Mouse (Mus musculus) right cerebral cortex, adult 2 months (tissue): ENCODE measurements around the gene Cc2d2a.
A peak's percentile ranks its signal among the peaks of the same experiment; 100 is the strongest.

Source experiments
- DNase-seq, 2 experiments: peaks; one replicate each; pipeline ENCODE4 v3.0.0; 2021 to 2022; ENCODE audit warnings: low spot score in 2 of 2

The Cc2d2a gene

DNA sequence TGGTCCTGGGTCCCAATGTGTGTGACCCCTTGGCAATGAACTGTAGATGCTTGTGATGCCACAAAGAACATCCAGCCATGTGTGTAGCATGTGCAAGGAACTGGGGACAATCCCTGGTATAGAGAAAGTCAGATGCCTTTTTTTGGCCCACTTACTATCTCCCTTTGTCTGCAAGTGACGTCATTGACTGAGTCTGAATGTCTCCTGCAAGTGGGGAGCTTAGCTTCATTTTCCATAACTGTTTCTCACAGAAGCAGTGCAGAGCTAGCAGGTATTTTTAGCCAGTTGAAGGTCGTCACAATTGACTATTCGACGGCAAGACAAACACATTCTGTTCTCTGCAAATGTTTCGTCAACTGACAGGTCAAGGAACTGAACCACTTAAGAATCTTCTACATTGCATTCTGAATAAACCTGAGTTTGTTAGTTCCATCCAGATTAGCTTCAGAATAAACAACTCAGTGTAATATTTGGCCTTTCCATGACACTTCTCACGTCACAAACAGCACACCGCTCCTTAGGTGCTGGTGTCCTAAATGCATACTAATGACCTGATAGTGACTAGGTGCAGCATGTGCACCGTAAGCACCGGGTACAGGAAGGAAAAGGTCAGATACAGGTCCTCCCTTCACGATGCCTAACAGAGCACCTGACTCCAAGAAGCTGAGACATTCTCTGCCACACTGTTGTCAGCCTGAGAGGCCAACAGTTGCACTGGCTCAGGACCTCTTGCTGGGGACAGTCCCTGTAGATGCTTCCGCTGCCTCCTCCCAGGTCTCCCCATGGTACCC lies 66.4 kb downstream of the Cc2d2a start:
- DNase-seq = peak; percentile 20 to 22

DNA sequence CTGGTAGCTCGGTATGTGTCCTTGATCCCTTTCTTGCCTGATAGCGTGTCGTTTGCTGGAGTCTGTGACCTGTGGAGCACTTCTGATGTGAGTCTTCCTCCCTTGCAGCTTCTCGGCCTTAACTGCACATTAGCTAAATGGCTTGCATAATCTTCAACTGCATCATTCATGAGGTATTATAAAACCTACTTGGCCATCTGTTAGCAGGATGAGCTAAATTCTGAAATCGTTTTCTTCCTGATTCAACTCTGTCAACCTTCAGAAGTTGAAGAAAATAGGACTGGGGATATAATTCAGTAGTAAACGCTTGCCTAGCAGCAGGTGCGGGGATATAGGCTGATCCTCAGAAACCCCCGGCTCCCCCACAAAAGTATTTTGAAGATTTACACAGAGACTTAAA lies 70.2 kb downstream of the Cc2d2a start:
- DNase-seq = peak; percentile 37 to 43

DNA sequence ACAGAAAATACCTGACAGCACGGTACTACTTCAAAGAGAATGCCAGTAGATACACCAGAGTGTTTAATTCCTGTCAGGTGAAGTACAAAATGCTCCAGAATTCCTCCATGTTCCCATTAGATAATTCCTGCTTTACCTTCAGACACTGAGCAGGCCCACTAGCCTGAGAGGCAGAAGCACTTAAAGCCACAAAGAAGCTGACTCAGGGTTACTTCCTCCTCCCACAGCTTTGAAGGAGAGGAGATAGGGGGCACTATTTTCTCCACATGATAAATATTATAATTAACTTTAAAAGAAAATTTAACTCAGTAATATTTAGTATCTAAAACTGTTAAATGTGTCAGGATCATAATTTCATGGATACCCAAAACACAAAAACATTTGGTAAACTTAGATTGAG lies 82.0 kb downstream of the Cc2d2a start:
- DNase-seq = no peak

DNA sequence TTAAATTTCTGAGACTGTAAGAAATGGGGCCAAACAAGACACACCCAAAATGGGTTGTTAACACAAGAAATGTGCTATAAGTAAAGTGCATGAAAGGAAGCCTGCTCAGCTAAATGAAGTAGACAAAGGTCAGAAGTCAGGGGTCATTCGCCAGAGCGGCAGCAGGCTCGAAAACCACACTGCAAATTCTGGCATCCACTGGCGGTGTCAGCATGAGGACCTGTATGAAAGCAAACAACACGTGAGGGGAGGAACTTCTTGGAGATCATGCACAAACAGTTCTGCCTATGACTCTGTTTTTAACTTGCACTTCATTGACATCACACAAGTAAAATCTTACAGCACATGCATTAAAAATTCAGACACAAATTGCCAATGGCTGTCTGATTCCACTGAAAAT lies 83.0 kb downstream of the Cc2d2a start:
- DNase-seq = no peak

DNA sequence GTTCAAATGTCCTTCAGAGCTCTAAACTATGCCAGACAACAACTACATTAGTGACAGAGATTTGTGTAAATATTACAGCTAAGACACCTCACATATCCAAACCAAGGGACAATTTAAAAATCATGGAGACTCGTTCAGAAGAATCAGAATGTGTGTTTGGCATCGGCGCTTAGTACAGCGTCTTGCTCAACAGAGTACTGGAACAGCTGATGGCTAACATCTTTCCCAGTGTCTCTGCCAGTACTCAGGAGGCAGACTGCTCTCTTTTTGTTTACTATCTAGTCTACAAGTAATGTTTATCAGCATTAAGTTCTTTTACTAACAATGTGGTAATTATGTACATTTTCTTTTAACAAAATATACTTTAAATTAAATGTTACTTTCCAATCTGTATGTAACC lies 85.9 kb downstream of the Cc2d2a start:
- DNase-seq = no peak

DNA sequence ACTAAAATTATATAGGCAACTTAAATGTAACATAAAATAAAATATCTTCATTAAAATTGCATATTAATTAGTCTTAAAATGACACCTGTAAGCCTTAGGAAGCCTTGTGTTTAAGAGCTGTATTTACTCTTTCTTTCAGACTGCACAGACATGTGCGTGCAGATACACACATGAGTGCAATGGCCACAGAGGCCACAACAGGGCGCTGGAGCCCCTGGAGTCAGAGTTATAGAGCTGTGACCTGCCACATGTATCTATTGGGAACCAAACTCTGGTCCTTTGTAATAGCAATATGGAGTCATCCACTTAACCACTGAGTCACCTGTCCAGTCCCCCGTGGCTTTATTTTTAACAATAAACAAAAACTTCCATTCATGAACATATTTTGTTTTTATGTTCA lies 86.9 kb downstream of the Cc2d2a start:
- DNase-seq = no peak

DNA sequence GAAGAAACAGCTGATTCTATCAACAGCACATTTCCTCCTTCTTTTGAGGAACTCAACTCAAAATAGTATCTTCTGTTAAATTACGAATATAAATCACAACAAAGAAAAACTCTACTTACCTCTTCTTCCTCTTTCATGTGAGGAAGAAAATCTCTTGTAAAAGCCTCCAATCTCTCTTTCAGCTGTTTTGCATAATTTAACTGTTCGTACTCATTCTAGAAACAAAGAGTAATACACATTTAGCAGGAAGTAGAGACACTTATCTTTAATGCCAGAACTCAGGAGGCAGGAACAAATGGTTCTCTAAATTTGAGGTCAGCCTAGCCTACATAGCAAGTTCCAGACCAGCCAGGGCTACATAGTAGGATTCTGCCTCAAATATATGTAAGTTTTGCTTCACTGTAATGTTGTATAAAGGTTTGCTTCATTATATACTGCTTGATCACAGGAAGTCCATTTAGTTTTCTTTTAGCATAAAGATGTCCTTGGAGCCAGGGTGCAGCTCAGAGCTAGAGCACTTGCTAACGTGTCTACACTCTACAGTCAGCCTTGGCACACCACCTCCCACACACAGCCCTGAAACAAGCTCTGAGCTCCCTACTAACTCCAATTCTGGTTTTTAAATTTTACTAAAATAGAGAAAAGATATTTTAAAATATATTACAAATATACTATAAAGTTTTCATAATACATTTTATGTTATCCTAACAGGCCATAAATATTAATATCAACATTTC lies 108.6 kb downstream of the Cc2d2a start:
- peak; percentile 17 to 27 for DNase-seq

DNA sequence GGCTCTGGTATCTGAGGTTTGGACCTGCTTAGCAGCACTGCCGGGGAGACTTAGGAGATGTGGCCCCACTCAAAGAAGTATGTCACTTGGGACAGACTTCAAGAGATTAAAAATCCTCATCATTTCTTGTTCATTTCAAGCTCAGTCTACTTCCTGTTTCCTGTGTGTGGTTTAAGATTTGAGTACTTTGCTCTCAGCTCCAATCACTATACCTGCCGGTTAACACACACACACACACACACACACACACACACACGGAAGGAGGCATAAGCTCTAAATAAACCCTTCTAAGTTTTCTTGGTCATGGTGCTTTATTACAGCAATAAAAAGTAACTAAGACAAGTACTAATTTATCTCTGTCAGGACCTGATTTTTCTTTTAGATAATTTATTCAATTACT lies 109.4 kb downstream of the Cc2d2a start:
- DNase-seq = no peak

DNA sequence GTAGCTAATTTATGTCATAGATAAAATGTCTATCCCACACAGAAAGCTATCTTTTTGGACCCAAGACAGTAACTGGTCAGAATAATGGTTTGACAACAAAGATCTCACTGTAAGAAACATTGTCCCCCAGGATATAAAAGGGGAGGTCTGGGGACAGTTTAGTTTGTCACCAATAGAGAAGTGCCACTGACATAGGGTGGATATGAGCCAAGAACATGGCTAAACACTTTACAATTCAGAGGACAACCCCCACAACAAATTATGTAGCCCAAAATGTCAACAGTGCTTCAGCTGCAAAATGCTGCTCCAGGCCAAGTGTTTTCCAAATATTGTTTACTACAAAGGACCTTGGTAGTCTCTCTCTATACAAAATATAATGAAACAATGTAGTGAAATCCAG lies 114.3 kb downstream of the Cc2d2a start:
- no peak for DNase-seq

DNA sequence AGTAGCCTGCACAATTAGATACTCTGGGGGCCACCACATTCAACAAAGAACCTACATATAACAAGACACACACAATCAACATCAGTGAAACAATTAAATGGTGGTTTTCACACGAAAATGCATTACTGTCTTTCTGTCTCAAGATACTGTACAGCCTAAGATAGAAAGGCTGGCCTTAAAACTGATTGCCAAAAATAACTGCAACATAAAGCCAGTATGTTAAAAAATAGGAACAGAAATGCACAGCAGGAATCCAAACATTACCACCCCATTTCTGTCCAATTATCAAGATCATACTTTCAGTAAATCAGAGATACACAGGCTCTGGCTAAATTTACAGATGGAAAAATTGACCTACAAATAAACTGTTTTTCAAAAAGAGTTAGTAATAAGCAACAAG lies 114.8 kb downstream of the Cc2d2a start:
- no peak for DNase-seq

DNA sequence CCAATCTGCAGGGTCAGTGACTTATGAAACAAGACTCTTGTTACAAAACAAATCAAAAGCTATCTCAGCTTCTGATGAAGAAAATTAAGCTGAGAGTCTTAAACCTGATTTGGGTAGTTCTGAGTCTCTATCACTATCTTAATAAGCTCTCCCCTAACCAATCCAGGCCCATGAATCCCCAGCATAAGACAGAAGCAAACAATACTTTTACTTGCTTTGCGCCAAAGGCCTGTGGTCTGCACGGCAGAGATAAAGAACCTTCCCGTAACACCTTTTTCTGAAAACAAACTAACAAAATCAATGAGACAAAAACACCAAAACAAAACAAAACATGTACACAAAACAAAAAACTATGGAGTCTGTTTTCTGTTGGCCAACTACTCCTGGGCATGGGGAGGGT lies 116.4 kb downstream of the Cc2d2a start:
- DNase-seq = no peak

DNA sequence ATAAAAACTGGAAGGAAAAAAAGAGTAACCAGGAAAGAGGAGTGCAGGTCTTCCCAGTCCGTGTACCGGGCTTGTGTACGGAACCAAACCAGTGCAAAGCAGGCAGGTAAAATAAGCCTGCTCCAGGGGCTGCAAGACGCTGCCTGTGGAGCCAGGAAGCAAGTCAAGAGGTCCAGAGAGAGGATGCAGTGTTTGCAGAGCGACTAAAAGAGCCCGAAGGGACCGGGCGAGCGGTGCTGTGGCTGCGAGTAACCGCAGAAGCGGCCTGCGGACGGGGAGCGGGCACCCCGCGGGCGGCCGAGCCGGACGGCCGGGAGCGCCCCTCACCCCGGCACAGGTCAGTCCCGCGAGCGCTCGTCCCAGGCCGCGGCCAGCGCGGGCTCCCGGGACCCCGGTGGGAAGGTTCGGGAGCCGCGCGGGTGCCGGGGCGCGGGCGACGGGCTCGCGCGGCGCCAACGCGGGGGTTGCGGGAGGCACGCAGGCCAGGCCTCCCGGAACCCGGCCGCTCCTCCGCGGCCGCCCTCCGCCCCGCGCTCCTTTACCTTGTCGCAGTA lies 119.4 kb downstream of the Cc2d2a start:
- peak; percentile 17 to 39 for DNase-seq

DNA sequence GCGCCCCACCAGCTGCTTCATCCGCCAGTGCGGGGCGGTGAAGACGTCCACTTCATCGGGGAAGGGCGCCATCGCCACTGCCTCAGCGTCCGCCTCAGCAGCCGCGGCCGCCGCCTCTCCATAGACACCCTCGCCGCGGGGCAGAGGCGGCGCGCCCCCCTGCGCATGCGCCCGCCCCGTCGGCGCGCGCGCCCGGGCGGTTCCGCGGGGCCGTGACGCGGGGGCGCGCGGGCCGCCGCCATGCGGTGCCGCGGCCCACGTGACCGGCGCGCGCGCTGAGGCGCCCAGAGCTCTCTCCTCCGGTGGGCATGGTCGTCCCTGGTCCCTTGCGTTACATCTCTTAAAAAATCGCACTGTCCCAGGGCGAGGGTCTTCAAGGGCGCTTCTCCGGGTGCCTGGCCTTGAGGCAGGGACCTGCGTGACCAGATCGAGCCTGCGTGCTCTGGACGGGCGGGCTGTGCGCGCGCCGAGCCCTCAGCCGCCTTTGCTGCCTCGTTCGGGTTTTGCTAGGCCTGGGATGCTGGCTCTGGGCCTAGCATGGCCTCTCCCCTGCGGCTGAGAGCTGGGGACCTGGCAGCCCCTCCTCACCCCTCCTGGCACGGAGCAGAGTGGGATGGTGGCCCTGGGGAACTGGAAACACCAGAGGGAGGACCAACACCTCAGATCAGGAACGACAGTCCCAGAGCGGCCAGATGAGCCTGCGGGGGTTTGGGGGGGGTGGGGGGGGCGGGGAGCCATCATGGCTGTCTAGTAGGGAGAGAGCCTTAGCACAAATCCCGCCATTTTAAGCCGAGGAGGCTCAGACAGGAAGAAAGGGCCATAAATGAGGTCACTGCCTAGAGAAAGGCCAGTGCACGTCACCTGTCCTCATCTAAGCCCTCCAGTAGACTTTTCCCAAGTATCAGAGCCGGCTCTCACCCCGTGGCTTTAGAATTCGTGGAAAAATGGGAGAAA lies 120.1 kb downstream of the Cc2d2a start:
- DNase-seq = peak; percentile 69 to 79

DNA sequence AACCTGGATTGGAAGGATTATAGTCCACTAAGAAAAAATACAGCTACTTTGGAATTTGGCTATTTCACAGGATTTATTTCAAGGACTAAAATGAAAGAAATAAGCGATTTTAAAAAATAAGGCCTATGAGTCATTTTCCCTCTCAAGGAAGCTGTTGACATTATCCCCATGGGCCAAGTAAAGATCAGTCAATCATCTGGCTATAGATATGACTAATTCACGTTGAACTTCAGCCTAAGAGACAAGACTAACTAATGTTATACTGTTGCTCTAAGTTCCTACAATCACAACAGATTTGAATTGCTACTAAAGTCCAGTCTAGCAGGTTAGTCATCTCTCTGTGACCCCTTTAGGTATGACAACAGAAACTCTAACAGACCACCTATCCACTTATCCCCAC lies 121.8 kb downstream of the Cc2d2a start:
- no peak for DNase-seq

DNA sequence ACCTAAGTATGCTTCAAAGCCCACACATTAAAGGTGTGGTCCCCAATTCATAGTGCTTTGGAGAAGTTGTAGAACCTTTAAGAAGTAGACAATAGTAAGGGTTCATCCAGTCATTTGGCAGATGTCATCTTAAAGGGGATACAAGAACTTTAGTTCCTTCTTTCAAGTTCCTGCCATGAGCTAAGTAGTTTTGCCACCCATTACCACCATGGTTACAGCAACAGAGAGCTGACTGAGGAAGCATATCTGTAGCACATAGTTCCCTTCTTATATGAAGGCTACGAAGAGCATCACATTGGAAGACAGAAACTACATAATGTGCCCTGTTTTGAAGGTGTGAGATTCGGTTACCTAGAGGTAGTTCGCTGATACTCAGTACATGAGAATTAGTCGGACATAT lies 124.5 kb downstream of the Cc2d2a start:
- no peak for DNase-seq

DNA sequence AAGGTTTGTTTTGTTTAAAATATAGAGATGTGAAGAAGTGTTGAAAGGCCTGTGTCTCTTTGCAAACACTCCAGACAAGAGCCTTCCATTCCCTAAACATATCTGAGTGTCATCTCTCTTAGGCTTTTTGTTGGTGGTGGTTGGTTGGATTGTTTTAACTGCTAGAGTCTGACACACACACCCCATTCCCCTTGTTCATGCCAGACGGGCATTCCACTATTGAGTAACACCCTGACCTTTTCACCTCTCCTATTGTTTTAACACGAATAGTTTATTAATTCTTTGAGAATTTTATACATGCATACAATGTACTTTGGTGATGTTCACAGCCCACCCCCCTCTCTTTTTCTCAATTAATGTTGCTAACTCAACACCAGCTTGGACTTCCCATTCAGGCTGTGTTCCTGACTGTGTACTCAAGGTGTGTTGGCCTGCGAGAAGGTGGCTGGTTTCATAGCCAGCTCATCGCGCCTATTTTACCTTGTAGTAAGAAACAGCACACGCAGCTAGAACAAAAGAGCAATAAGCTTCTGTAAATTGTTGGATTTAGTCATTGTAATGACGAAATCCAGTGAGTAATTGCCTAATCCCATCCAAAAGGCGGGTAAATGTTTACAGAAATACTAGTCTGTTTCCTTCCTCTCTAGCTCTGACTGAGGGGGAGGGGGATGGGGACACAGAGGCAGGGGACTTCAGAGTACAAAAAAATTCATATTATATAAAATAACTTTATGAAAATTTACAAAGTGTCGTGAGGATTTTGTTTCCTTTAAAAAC lies 126.0 kb downstream of the Cc2d2a start:
- no peak for DNase-seq
